Mouse (Mus musculus): ENCODE results near the gene Bdnf. TPM values are rescaled to one million over a fixed set of nuclear protein-coding genes. Genes with fewer than 3 reads are reported as not detected.

The Bdnf gene
- 3.1 and 3.2 TPM in 2 replicates for polyA plus RNA-seq (2015; fragmentation: Nextera tagmentation; extraction: Ambion mirVana)

GRCm38 (mm10) chr2:109674532-109674931 is at the start of gene Bdnf:
Bdnf (plus strand) TSS chr2:109674700.
- Histone ChIP-seq H3K27ac (replicated peaks) (no peak within 1 kb of the TSS), H3K36me3 (no peaks in the 10 kb centered on the region), H3K9ac (peak within 1 kb of the TSS; percentile 54; the same call in 1 of the 2 replicates), H3K27me3 (peaks cover 70% of the 10 kb centered on the region), H3K4me3 (peak within 1 kb of the TSS; percentile 46), H3K9me3 (no peaks in the 10 kb centered on the region), H3K4me2 (peak within 1 kb of the TSS; percentile 91), H3K4me1 (replicated peaks) (peaks cover 55% of the 10 kb centered on the region)
- under 1% methylated on average over 15 of the region's 15 CpGs for WGBS
- no peak for ATAC-seq (ENCODE audit: low read depth)

GRCm38 (mm10) chr2:109626864-109627263 is 47.6 kb upstream of the Bdnf start:
- no peak for ATAC-seq (ENCODE audit: low read depth)
- H3K4me2 ChIP-seq, result no peak overlapping the region
- 74% methylated on average over 6 of the region's 6 CpGs for WGBS

GRCm38 (mm10) chr2:109673509-109674455 is 718 bp upstream of the Bdnf start:
- no peak for ATAC-seq (ENCODE audit: low read depth)
- H3K36me3 ChIP-seq, result no peaks in the 10 kb centered on the region
- peak overlapping the region; percentile 88 for H3K4me2 ChIP-seq
- H3K9ac ChIP-seq, result peak overlapping the region; percentile 54; the same call in 1 of the 2 replicates
- peak overlapping the region; percentile 46 for H3K4me3 ChIP-seq
- under 1% methylated on average over 48 of the region's 48 CpGs for WGBS
- no peak overlapping the region for H3K27ac ChIP-seq (replicated peaks)
- peaks cover 49% of the 10 kb centered on the region for H3K4me1 ChIP-seq (replicated peaks)
- peaks cover 65% of the 10 kb centered on the region for H3K27me3 ChIP-seq
- no peaks in the 10 kb centered on the region for H3K9me3 ChIP-seq

More at GRCm38 (mm10) chr2:109626864-109627263, 47.6 kb upstream of the Bdnf start:
- H3K4me3 ChIP-seq, result no peak overlapping the region
- 0 out of 2 replicates have a peak, but pooled peaks cover 3% of the 10 kb centered on the region for H3K4me1 ChIP-seq (replicated peaks)
- no peak overlapping the region for H3K27ac ChIP-seq (replicated peaks)
- H3K36me3 ChIP-seq, result no peaks in the 10 kb centered on the region
- H3K27me3 ChIP-seq, result no peaks in the 10 kb centered on the region
- H3K9me3 ChIP-seq, result no peaks in the 10 kb centered on the region
- no peak overlapping the region for H3K9ac ChIP-seq

- Histone ChIP-seq H3K27me3 (peaks cover 71% of the 10 kb centered on the region), H3K9ac (no peak overlapping the region), H3K4me3 (peak overlapping the region; percentile 46), H3K4me2 (peak overlapping the region; percentile 91), H3K9me3 (no peaks in the 10 kb centered on the region), H3K36me3 (no peaks in the 10 kb centered on the region), H3K4me1 (replicated peaks) (peaks cover 55% of the 10 kb centered on the region), H3K27ac (replicated peaks) (no peak overlapping the region)
- 9% methylated on average over 11 of the region's 11 CpGs for WGBS
- ATAC-seq (ENCODE audit: low read depth), result no peak
Observed at GRCm38 (mm10) chr2:109675051-109675450, 551 bp downstream of the Bdnf start.

- H3K36me3 ChIP-seq, result no peaks in the 10 kb centered on the region
- no peak overlapping the region for H3K27ac ChIP-seq (replicated peaks)
- peak overlapping the region; percentile 82 for H3K9ac ChIP-seq
- H3K4me1 ChIP-seq (replicated peaks), result peaks cover 55% of the 10 kb centered on the region
- H3K4me2 ChIP-seq, result peak overlapping the region; percentile 91
- no peak for ATAC-seq (ENCODE audit: low read depth)
- WGBS, result under 1% methylated on average over 29 of the region's 29 CpGs
- H3K4me3 ChIP-seq, result peak overlapping the region; percentile 64
- H3K27me3 ChIP-seq, result peaks cover 71% of the 10 kb centered on the region
- H3K9me3 ChIP-seq, result no peaks in the 10 kb centered on the region
Observed at GRCm38 (mm10) chr2:109675973-109676617, 1.6 kb downstream of the Bdnf start.

- Histone ChIP-seq H3K27me3 (peaks cover 72% of the 10 kb centered on the region), H3K4me1 (replicated peaks) (peaks cover 55% of the 10 kb centered on the region), H3K27ac (replicated peaks) (0 out of 2 replicates have a peak overlapping the region, but pooled peaks have one; percentile 33), H3K9ac (peak overlapping the region; percentile 82), H3K4me3 (peak overlapping the region; percentile 64), H3K4me2 (peak overlapping the region; percentile 91), H3K36me3 (no peaks in the 10 kb centered on the region), H3K9me3 (no peaks in the 10 kb centered on the region)
- under 1% methylated on average over 5 of the region's 6 CpGs for WGBS
- ATAC-seq (ENCODE audit: low read depth), result no peak
Observed at GRCm38 (mm10) chr2:109676618-109676974, 2.1 kb downstream of the Bdnf start.

- peaks cover 74% of the 10 kb centered on the region for H3K27me3 ChIP-seq
- peak overlapping the region; percentile 64 for H3K4me3 ChIP-seq
- H3K4me1 ChIP-seq (replicated peaks), result peaks cover 55% of the 10 kb centered on the region
- H3K9me3 ChIP-seq, result no peaks in the 10 kb centered on the region
- peak overlapping the region; percentile 97 for H3K27ac ChIP-seq (replicated peaks)
- H3K9ac ChIP-seq, result peak overlapping the region; percentile 82
- H3K36me3 ChIP-seq, result no peaks in the 10 kb centered on the region
- under 1% methylated on average over 44 of the region's 50 CpGs for WGBS
- peak overlapping the region; percentile 91 for H3K4me2 ChIP-seq
- ATAC-seq (ENCODE audit: low read depth), result peak; percentile 85
Observed at GRCm38 (mm10) chr2:109677221-109678089, 3.0 kb downstream of the Bdnf start.

- Histone ChIP-seq H3K4me2 (peak overlapping the region; percentile 91), H3K4me3 (peak overlapping the region; percentile 64), H3K36me3 (no peaks in the 10 kb centered on the region), H3K4me1 (replicated peaks) (peaks cover 55% of the 10 kb centered on the region), H3K9ac (peak overlapping the region; percentile 82), H3K27me3 (peaks cover 68% of the 10 kb centered on the region), H3K9me3 (no peaks in the 10 kb centered on the region), H3K27ac (replicated peaks) (peak overlapping the region; percentile 97)
- WGBS, result under 1% methylated on average over 17 of the region's 18 CpGs
- ATAC-seq (ENCODE audit: low read depth), result peak; percentile 94
Observed at GRCm38 (mm10) chr2:109678090-109678409, 3.5 kb downstream of the Bdnf start.

GRCm38 (mm10) chr2:109678454-109678853 is 4.0 kb downstream of the Bdnf start:
- Histone ChIP-seq H3K4me2 (peak overlapping the region; percentile 91), H3K27me3 (peaks cover 64% of the 10 kb centered on the region), H3K4me1 (replicated peaks) (peaks cover 52% of the 10 kb centered on the region), H3K27ac (replicated peaks) (peak overlapping the region; percentile 97), H3K9me3 (no peaks in the 10 kb centered on the region), H3K4me3 (peak overlapping the region; percentile 64), H3K9ac (peak overlapping the region; percentile 82), H3K36me3 (no peaks in the 10 kb centered on the region)
- 1% methylated on average over 8 of the region's 8 CpGs for WGBS
- ATAC-seq (ENCODE audit: low read depth), result 0 out of 2 replicates have a peak, but pooled peaks have one; percentile 9

- Histone ChIP-seq H3K27me3 (peaks cover 54% of the 10 kb centered on the region), H3K4me3 (no peak overlapping the region), H3K9ac (no peak overlapping the region), H3K27ac (replicated peaks) (no peak overlapping the region), H3K4me1 (replicated peaks) (peaks cover 42% of the 10 kb centered on the region), H3K9me3 (no peaks in the 10 kb centered on the region), H3K4me2 (no peak overlapping the region), H3K36me3 (no peaks in the 10 kb centered on the region)
- no peak for ATAC-seq (ENCODE audit: low read depth)
- WGBS, result 65% methylated on average over 2 of the region's 2 CpGs
Observed at GRCm38 (mm10) chr2:109679446-109679845, 4.9 kb downstream of the Bdnf start.

- no peak for ATAC-seq (ENCODE audit: low read depth)
- Histone ChIP-seq H3K36me3 (no peaks in the 10 kb centered on the region), H3K9ac (no peak overlapping the region), H3K27ac (replicated peaks) (no peak overlapping the region), H3K4me3 (no peak overlapping the region), H3K4me1 (replicated peaks) (peaks cover 27% of the 10 kb centered on the region), H3K27me3 (peaks cover 41% of the 10 kb centered on the region), H3K9me3 (no peaks in the 10 kb centered on the region), H3K4me2 (no peak overlapping the region)
- 92% methylated on average over 1 of the region's 1 CpGs for WGBS
Observed at GRCm38 (mm10) chr2:109681071-109681470, 6.6 kb downstream of the Bdnf start.
